Mouse (Mus musculus) embryonic fibroblast, embryonic 13.5 days (primary cell): Measurements from ENCODE around the gene Slc26a10.

Experiments
- CTCF ChIP-seq: IDR thresholded peaks from 2 replicates; pipeline ENCODE4 v1.5.1; 2011; ENCODE audit warnings: mild to moderate bottlenecking, control low read depth, low read length, moderate library complexity, borderline replicate concordance; ENCODE audit not compliant: insufficient read depth
- POLR2A ChIP-seq: IDR thresholded peaks from 2 replicates; pipeline ENCODE4 v1.6.1; 2011; ENCODE audit warnings: low read depth, mild to moderate bottlenecking, control low read depth, low read length, moderate library complexity

DNA sequence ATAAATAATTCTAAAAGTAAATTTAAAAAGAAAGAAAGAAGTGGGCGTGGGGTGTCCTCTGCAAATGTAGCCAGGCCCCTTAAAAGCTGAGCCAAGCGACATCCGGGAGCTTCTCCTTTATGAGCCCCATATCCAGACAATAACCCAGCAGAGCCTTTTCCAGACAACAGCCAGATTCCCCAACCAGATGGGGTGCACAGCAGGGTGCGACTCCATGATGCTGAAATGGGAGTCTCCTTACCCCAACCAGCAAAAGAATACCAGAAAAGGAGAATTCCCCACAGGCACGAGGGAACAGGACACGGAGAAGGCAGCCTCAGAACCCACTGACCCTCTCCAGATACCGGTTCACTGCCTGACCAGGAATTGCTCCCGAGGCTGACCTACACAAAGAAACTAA lies 37.2 kb downstream of the Slc26a10 start:
- TF ChIP-seq POLR2A (no peak), CTCF (no peak)
